In genomic region chr16:10330586-10331495, GRCm38 (mm10) we compare ENCODE assay signal across 15 mouse cellular contexts. TPM values are rescaled to one million over a fixed set of nuclear protein-coding genes. Genes with fewer than 3 reads are reported as not detected.
DNase-seq lines count a peak whose midpoint lies in the region; ATAC-seq and TF ChIP-seq lines count a peak whose summit lies in the region.
"Had no signal": no experiment of that assay in that cellular context is flagged by ENCODE, and none has a peak within 500 bp of the region (broad histone marks: within the 10 kb centered on the region; RNA-seq: fewer than 3 reads in every experiment).

No protein-coding gene starts in this region.

- no peak overlapping the region for H3K9ac ChIP-seq in embryonic facial prominence, embryonic 11.5 days (replicated peaks; ENCODE audit: low read length)
- H3K9ac ChIP-seq: forebrain, embryonic 13.5 days; hindbrain, embryonic 15.5 days had no signal

- no peak for TF ChIP-seq CTCF in small intestine, adult 2 months (IDR thresholded peaks at IDR 0.05; ENCODE audit: extremely low read depth, insufficient read length, insufficient replicate concordance, low read depth, low read length)
- no peak for TF ChIP-seq CTCF in thymus, adult 2 months (IDR thresholded peaks at IDR 0.05; ENCODE audit: borderline replicate concordance, control insufficient read depth, extremely low read depth, insufficient read depth, low read length, poor library complexity)

- no peaks in the 10 kb centered on the region for H3K36me3 ChIP-seq in embryonic facial prominence, embryonic 11.5 days (replicated peaks; ENCODE audit: control insufficient read depth, insufficient read depth, low read depth, low read length)
- no peaks in the 10 kb centered on the region for H3K36me3 ChIP-seq in embryonic facial prominence, embryonic 10.5 days (replicated peaks)
- H3K36me3 ChIP-seq in small intestine, adult 2 months (ENCODE audit: control insufficient read depth, insufficient read depth, low read length): no peaks in the 10 kb centered on the region
- no peaks in the 10 kb centered on the region for H3K36me3 ChIP-seq in thymus, adult 2 months (ENCODE audit: control insufficient read depth, insufficient read depth, low read length)
- H3K36me3 ChIP-seq: hindbrain, embryonic 15.5 days; midbrain, embryonic 10.5 days had no signal

- 77% methylated on average over 12 of the region's 12 CpGs for WGBS in embryonic facial prominence, embryonic 11.5 days
- WGBS in embryonic facial prominence, embryonic 10.5 days: 79% methylated on average over 12 of the region's 12 CpGs
- WGBS in small intestine, adult 2 months: 34% methylated on average over 12 of the region's 12 CpGs
- 86% methylated on average over 12 of the region's 12 CpGs for WGBS in thymus, adult 2 months

- TF ChIP-seq POLR2A in small intestine, adult 2 months (IDR thresholded peaks at IDR 0.05; ENCODE audit: low read depth, low read length): no peak
- TF ChIP-seq POLR2A in thymus, adult 2 months (IDR thresholded peaks at IDR 0.05; ENCODE audit: control insufficient read depth, extremely low read depth, insufficient read depth, low read length, poor library complexity): no peak

- no peaks in the 10 kb centered on the region for H3K9me3 ChIP-seq in embryonic facial prominence, embryonic 11.5 days (replicated peaks; ENCODE audit: control insufficient read depth, low read length)
- H3K9me3 ChIP-seq in embryonic facial prominence, embryonic 10.5 days: no peaks in the 10 kb centered on the region
- H3K9me3 ChIP-seq: forebrain, embryonic 13.5 days; hindbrain, embryonic 15.5 days; midbrain, embryonic 10.5 days had no signal

- H3K4me3 ChIP-seq in embryonic facial prominence, embryonic 11.5 days (ENCODE audit: low read depth, low read length): no peak overlapping the region
- no peak overlapping the region for H3K4me3 ChIP-seq in embryonic facial prominence, embryonic 10.5 days
- no peak overlapping the region for H3K4me3 ChIP-seq in small intestine, adult 2 months (ENCODE audit: low read depth, low read length)
- H3K4me3 ChIP-seq in thymus, adult 2 months (ENCODE audit: control insufficient read depth, insufficient read depth, low read length): no peak overlapping the region
- H3K4me3 ChIP-seq: forebrain, embryonic 13.5 days; hindbrain, embryonic 15.5 days; midbrain, embryonic 10.5 days had no signal

- H3K27me3 ChIP-seq in embryonic facial prominence, embryonic 11.5 days (ENCODE audit: control insufficient read depth, insufficient read depth, low read length): no peaks in the 10 kb centered on the region
- no peaks in the 10 kb centered on the region for H3K27me3 ChIP-seq in embryonic facial prominence, embryonic 10.5 days (replicated peaks; ENCODE audit: low read depth, poor library complexity, severe bottlenecking)
- H3K27me3 ChIP-seq in small intestine, adult 2 months (ENCODE audit: control insufficient read depth, insufficient read depth, low read length): no peaks in the 10 kb centered on the region
- H3K27me3 ChIP-seq in thymus, adult 2 months (ENCODE audit: control insufficient read depth, insufficient read depth, low read length): no peaks in the 10 kb centered on the region
- H3K27me3 ChIP-seq: forebrain, embryonic 13.5 days; hindbrain, embryonic 15.5 days had no signal

- no peaks in the 10 kb centered on the region for H3K4me1 ChIP-seq in embryonic facial prominence, embryonic 11.5 days (ENCODE audit: control insufficient read depth, insufficient read depth, low read length)
- H3K4me1 ChIP-seq in embryonic facial prominence, embryonic 10.5 days: peaks cover 12% of the 10 kb centered on the region
- H3K4me1 ChIP-seq in small intestine, adult 2 months (ENCODE audit: control insufficient read depth, insufficient read depth, insufficient read length, low read length): peaks cover 17% of the 10 kb centered on the region
- 0 out of 2 replicates have a peak, but pooled peaks cover 3% of the 10 kb centered on the region for H3K4me1 ChIP-seq in thymus, adult 2 months (replicated peaks; ENCODE audit: control insufficient read depth, insufficient read depth, low read length)
- H3K4me1 ChIP-seq: forebrain, embryonic 13.5 days; midbrain, embryonic 10.5 days had no signal

- H3K4me2 ChIP-seq in embryonic facial prominence, embryonic 11.5 days (ENCODE audit: low read depth, low read length): no peak overlapping the region
- H3K4me2 ChIP-seq: forebrain, embryonic 13.5 days; hindbrain, embryonic 15.5 days had no signal

- peak; percentile 17; the same call in 1 of the 2 replicates for ATAC-seq in embryonic facial prominence, embryonic 11.5 days (replicated peaks; ENCODE audit: insufficient number of reproducible peaks, low FRiP score, low TSS enrichment, low read depth)
- ATAC-seq: forebrain, embryonic 13.5 days had no signal

- DNase-seq in embryonic facial prominence, embryonic 11.5 days (ENCODE audit: low spot score): no peak
- no peak for DNase-seq in embryonic facial prominence, embryonic 10.5 days (ENCODE audit: low spot score)
- peak; percentile 16 for DNase-seq in ovary, postnatal 36 days (ENCODE audit: low spot score)
- DNase-seq in ovary, postnatal 14 days (ENCODE audit: low spot score): no peak
- DNase-seq in thymus, adult 2 months: no peak
- no peak for DNase-seq in embryo, embryonic 10.5 days (ENCODE audit: low spot score)
- no peak for DNase-seq in c-Kit-positive CD71-positive TER-119-positive erythroid progenitor cells, embryonic 14.5 days (ENCODE audit: low spot score)
- DNase-seq: adrenal gland, postnatal 25 days; heart, postnatal 14 days; kidney, postnatal 14 days; layer of hippocampus, postnatal 36 days had no signal

- no peak overlapping the region for H3K27ac ChIP-seq in embryonic facial prominence, embryonic 11.5 days (replicated peaks; ENCODE audit: low read depth, low read length)
- H3K27ac ChIP-seq in embryonic facial prominence, embryonic 10.5 days (replicated peaks): no peak overlapping the region
- peak overlapping the region; percentile 23; the same call in 1 of the 2 replicates for H3K27ac ChIP-seq in small intestine, adult 2 months (ENCODE audit: insufficient read depth, low read depth, low read length)
- no peak overlapping the region for H3K27ac ChIP-seq in thymus, adult 2 months (ENCODE audit: control insufficient read depth, insufficient read depth, low read length)
- H3K27ac ChIP-seq: forebrain, embryonic 13.5 days; hindbrain, embryonic 15.5 days; midbrain, embryonic 10.5 days had no signal

RNA-seq across cellular contexts. Expression of gene Emp2, which starts 17.1 kb away (rescaled TPM):
- 4.8 and 5.0 TPM in 2 replicates for polyA plus RNA-seq in embryonic facial prominence, embryonic 11.5 days (2014; fragmentation: Nextera tagmentation; extraction: Ambion mirVana)
- 2.1 and 3.2 TPM in 2 replicates for polyA plus RNA-seq in embryonic facial prominence, embryonic 10.5 days (2016; fragmentation: Nextera tagmentation; extraction: Ambion mirVana)
- polyA plus RNA-seq in small intestine, adult 2 months (2012; rRNA removed): 5.3 and 5.5 TPM in 2 replicates
- 12.9 and 20.0 TPM in 2 replicates for polyA plus RNA-seq in thymus, adult 2 months (2012; rRNA removed)
